Mouse (Mus musculus): ENCODE data around the gene Fance. TPM values are rescaled to one million over a fixed set of nuclear protein-coding genes. Genes with fewer than 3 reads are reported as not detected.

Fance gene
- polyA plus RNA-seq, 1 experiment, result 28.5 TPM

DNA sequence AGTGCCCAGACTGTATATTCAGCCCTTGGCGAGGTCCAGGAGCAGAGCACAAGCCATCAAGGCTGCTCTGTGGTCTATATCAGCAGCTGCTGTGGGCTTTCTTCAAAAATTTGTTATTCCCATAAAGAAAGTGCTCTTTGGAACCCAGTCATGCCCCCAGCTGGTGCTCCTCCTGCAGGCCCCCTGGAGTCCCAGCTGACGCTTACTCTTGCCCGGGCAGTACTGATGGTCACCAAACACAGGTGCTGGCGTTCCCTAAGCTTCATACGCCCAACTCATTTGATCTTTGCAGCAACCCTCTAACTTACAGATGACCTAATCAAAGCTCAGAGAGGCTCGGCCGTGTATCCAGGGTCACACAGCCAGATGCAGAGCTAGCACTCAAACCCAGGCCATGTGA, 24.2 kb downstream of the Fance start:
- peaks cover 13% of the 10 kb centered on the region for H3K79me2 ChIP-seq (ENCODE audit: control insufficient read depth, insufficient read depth)
- no peaks in the 10 kb centered on the region for H3K36me3 ChIP-seq (ENCODE audit: control insufficient read depth, insufficient read depth)
- H3ac ChIP-seq (ENCODE audit: control insufficient read depth, insufficient read length), result no peak overlapping the region
- TF ChIP-seq MAX (IDR thresholded peaks at IDR 0.05; ENCODE audit: low read depth) (no peak), POLR2AphosphoS2 (IDR thresholded peaks at IDR 0.05; ENCODE audit: insufficient read length, low read depth) (no peak), MYOD1 (IDR thresholded peaks at IDR 0.05; ENCODE audit: control insufficient read depth in 1 of 3, insufficient read length in 2 of 3, low read depth in 2 of 3) (peak in 2 of 3 experiments; percentile 43 to 56), MYOG (IDR thresholded peaks at IDR 0.05; ENCODE audit: control insufficient read depth in 1 of 3, insufficient read depth in 1 of 3, insufficient read length in 2 of 3, low read depth in 2 of 3) (peak in 2 of 3 experiments; percentile 50 to 73), TCF3 (IDR thresholded peaks at IDR 0.05; ENCODE audit: insufficient read length, low read depth) (no peak)
- no peak overlapping the region for H3K4me2 ChIP-seq (ENCODE audit: low read depth)
- no peak overlapping the region for H3K4me3 ChIP-seq
- no peaks in the 10 kb centered on the region for H3K27me3 ChIP-seq (ENCODE audit: control insufficient read depth, insufficient read depth, insufficient read length)

DNA sequence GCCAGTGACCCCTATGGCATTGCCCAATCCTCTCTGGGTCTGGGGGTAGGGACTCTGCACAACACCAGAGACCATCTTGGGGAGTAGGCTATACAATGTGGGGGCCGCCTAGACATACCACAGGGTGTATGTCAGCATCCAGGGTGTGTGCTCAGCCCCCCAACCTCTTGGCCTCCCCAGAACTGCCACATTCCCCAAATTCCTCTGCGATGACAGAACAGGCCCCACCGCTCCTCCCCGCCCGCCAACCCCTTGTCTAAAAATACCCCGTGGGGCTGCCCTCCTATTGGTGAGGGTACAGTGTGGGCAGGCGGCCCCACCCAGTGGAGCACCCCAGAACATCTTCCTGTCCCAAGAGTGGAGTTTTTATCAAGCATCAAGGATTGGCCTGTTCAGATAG, 27.3 kb downstream of the Fance start:
- Histone ChIP-seq H3ac (ENCODE audit: control insufficient read depth, insufficient read length) (no peak overlapping the region), H3K36me3 (ENCODE audit: control insufficient read depth, insufficient read depth) (no peaks in the 10 kb centered on the region), H3K27me3 (ENCODE audit: control insufficient read depth, insufficient read depth, insufficient read length) (no peaks in the 10 kb centered on the region), H3K79me2 (ENCODE audit: control insufficient read depth, insufficient read depth) (peaks cover 37% of the 10 kb centered on the region), H3K4me3 (no peak overlapping the region), H3K4me2 (ENCODE audit: low read depth) (peak overlapping the region; percentile 95)
- TF ChIP-seq MYOG (IDR thresholded peaks at IDR 0.05; ENCODE audit: control insufficient read depth in 1 of 3, insufficient read depth in 1 of 3, insufficient read length in 2 of 3, low read depth in 2 of 3), result no peak
- peak in 1 of 3 experiments; percentile 13 for TF ChIP-seq MYOD1 (IDR thresholded peaks at IDR 0.05; ENCODE audit: control insufficient read depth in 1 of 3, insufficient read length in 2 of 3, low read depth in 2 of 3)

DNA sequence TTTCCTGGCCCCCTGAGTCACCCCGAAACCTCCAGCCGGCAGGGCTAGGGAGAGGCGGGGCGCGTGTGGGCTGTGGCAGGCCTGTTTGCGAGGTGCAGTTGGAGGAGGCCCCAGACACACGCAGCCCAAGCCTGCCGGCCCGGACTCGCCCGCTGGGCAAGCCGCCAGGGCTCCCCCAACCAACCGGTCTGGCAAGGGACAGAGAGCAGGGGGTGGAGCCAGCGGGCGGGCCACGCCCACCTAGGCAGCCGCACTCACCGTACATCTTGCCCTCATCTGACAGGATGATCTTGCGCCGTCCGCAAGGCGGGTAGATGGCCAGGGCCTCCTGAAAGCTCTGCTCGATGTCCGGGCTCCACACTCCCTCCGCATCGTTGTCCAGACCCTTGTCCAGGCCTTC, 27.8 kb downstream of the Fance start:
- H3K36me3 ChIP-seq (ENCODE audit: control insufficient read depth, insufficient read depth), result no peaks in the 10 kb centered on the region

DNA sequence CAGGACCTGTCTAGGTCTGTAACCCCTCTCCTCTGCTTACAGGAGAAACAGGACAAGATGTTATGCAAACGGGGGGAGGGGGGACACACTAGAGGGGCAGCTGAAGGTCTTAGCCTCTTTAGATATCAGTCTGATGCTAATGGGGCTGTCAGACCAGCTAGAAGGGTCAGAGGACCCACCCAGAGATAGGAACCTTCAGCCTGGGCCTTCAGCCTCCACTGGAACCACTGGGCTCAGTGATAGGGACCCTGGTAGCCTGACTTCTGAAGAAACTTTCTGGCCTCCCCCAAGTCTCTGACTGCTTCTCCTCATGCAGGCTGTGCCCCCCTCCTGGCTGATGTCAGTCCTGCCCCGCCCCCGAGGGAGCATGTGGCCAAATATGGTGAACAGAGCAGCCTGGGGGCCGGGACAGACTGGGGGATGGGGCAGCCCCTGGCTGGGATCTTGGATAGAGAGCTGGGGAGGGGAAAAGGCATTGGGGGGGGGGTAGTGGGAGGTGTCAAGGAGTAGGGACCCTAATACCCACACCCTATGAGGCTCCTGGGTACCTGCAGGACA, 30.8 kb downstream of the Fance start:
- Histone ChIP-seq H3ac (ENCODE audit: control insufficient read depth, insufficient read length) (no peak overlapping the region), H3K36me3 (ENCODE audit: control insufficient read depth, insufficient read depth) (no peaks in the 10 kb centered on the region), H3K79me2 (ENCODE audit: control insufficient read depth, insufficient read depth) (peaks cover 68% of the 10 kb centered on the region), H3K4me3 (no peak overlapping the region), H3K27me3 (ENCODE audit: control insufficient read depth, insufficient read depth, insufficient read length) (no peaks in the 10 kb centered on the region), H3K4me2 (ENCODE audit: low read depth) (peak overlapping the region; percentile 72)
- no peak for TF ChIP-seq CEBPB (IDR thresholded peaks at IDR 0.05; ENCODE audit: insufficient read depth, poor library complexity, severe bottlenecking)
- peak; percentile 96 for TF ChIP-seq SRF (IDR thresholded peaks at IDR 0.05; ENCODE audit: control insufficient read depth, insufficient read length, low read depth)

More for the DNA sequence above, 27.8 kb downstream of the Fance start:
- TF ChIP-seq MYOG (IDR thresholded peaks at IDR 0.05; ENCODE audit: control insufficient read depth in 1 of 3, insufficient read depth in 1 of 3, insufficient read length in 2 of 3, low read depth in 2 of 3) (peak in 1 of 3 experiments; percentile 40), MYOD1 (IDR thresholded peaks at IDR 0.05; ENCODE audit: control insufficient read depth in 1 of 3, insufficient read length in 2 of 3, low read depth in 2 of 3) (peak in 1 of 3 experiments; percentile 53), POLR2AphosphoS2 (IDR thresholded peaks at IDR 0.05; ENCODE audit: insufficient read length, low read depth) (peak; percentile 58), TCF12 (IDR thresholded peaks at IDR 0.05; ENCODE audit: insufficient read depth, poor library complexity, severe bottlenecking) (no peak), POLR2A (IDR thresholded peaks at IDR 0.05; ENCODE audit: insufficient read length, low read depth) (peak; percentile 64), REST (IDR thresholded peaks at IDR 0.05; ENCODE audit: insufficient read depth, insufficient read length) (no peak)
- H3K27me3 ChIP-seq (ENCODE audit: control insufficient read depth, insufficient read depth, insufficient read length), result no peaks in the 10 kb centered on the region
- H3K4me3 ChIP-seq, result no peak overlapping the region
- H3ac ChIP-seq (ENCODE audit: control insufficient read depth, insufficient read length), result no peak overlapping the region
- peak overlapping the region; percentile 95 for H3K4me2 ChIP-seq (ENCODE audit: low read depth)
- peaks cover 39% of the 10 kb centered on the region for H3K79me2 ChIP-seq (ENCODE audit: control insufficient read depth, insufficient read depth)

DNA sequence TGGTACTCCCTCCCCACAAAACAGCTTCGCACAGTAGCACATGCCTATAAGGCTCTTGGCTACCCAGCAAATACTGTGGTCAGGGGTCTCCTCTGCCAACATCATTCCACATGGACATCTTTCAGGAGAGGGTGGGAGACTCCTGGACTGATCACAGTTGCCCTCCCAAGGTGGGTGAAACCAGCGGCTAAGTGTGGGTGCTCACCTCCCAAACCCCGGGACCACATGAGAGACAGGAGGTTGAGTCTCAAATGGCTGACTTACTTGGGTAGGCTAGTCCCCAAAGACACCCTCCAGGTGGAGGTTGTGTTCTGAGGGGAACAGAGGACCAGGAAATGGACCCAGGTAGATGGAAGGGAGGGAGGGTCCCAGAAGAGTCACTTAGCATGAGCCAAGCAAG, 31.4 kb downstream of the Fance start:
- Histone ChIP-seq H3K36me3 (ENCODE audit: control insufficient read depth, insufficient read depth) (no peaks in the 10 kb centered on the region), H3K4me2 (ENCODE audit: low read depth) (peak overlapping the region; percentile 72), H3K79me2 (ENCODE audit: control insufficient read depth, insufficient read depth) (peaks cover 74% of the 10 kb centered on the region), H3ac (ENCODE audit: control insufficient read depth, insufficient read length) (no peak overlapping the region), H3K4me3 (no peak overlapping the region), H3K27me3 (ENCODE audit: control insufficient read depth, insufficient read depth, insufficient read length) (no peaks in the 10 kb centered on the region)
- TF ChIP-seq POLR2AphosphoS2 (IDR thresholded peaks at IDR 0.05; ENCODE audit: insufficient read length, low read depth) (no peak), SRF (IDR thresholded peaks at IDR 0.05; ENCODE audit: control insufficient read depth, insufficient read length, low read depth) (no peak), REST (IDR thresholded peaks at IDR 0.05; ENCODE audit: insufficient read depth, insufficient read length) (no peak), MYOG (IDR thresholded peaks at IDR 0.05; ENCODE audit: control insufficient read depth in 1 of 3, insufficient read depth in 1 of 3, insufficient read length in 2 of 3, low read depth in 2 of 3) (no peak), MYOD1 (IDR thresholded peaks at IDR 0.05; ENCODE audit: control insufficient read depth in 1 of 3, insufficient read length in 2 of 3, low read depth in 2 of 3) (no peak), TCF3 (IDR thresholded peaks at IDR 0.05; ENCODE audit: insufficient read length, low read depth) (no peak), USF1 (IDR thresholded peaks at IDR 0.05; ENCODE audit: low read depth) (no peak), CEBPB (IDR thresholded peaks at IDR 0.05; ENCODE audit: insufficient read depth, poor library complexity, severe bottlenecking) (no peak), POLR2A (IDR thresholded peaks at IDR 0.05; ENCODE audit: insufficient read length, low read depth) (no peak), TCF12 (IDR thresholded peaks at IDR 0.05; ENCODE audit: insufficient read depth, poor library complexity, severe bottlenecking) (no peak), E2F4 (IDR thresholded peaks at IDR 0.05; ENCODE audit: insufficient read depth) (no peak), MAX (IDR thresholded peaks at IDR 0.05; ENCODE audit: low read depth) (no peak)

Data from myocyte (in vitro differentiated cells).